Mouse (Mus musculus): ENCODE data around the gene Thap11. TPM values are rescaled to one million over a fixed set of nuclear protein-coding genes. Genes with fewer than 3 reads are reported as not detected.
A peak's percentile ranks its signal among the peaks of the same experiment; 100 is the strongest.

Gene Thap11
- polyA plus RNA-seq, 1 experiment from 2014 or later = 49.6 TPM

GRCm38 (mm10) chr8:105846678-105847077 is 8.3 kb upstream of the Thap11 start:
- H3K4me3 ChIP-seq (ENCODE audit: low read length) = no peak overlapping the region
- H3K4me1 ChIP-seq (ENCODE audit: control insufficient read depth, insufficient read depth, low read length) = peaks cover 6% of the 10 kb centered on the region
- H3K4me2 ChIP-seq (ENCODE audit: low read depth, low read length) = no peak overlapping the region
- H3K27ac ChIP-seq (ENCODE audit: low read length) = no peak overlapping the region
- H3K36me3 ChIP-seq (ENCODE audit: control insufficient read depth, insufficient read depth, low read length) = peaks cover 22% of the 10 kb centered on the region
- 85% methylated on average over 11 of the region's 11 CpGs for WGBS
- H3K27me3 ChIP-seq (replicated peaks; ENCODE audit: control insufficient read depth, insufficient read depth, low read length) = no peaks in the 10 kb centered on the region
- H3K9ac ChIP-seq (ENCODE audit: low read depth, low read length) = no peak overlapping the region
- no peak for ATAC-seq
- H3K9me3 ChIP-seq (ENCODE audit: control insufficient read depth, low read length) = no peaks in the 10 kb centered on the region

DNA sequence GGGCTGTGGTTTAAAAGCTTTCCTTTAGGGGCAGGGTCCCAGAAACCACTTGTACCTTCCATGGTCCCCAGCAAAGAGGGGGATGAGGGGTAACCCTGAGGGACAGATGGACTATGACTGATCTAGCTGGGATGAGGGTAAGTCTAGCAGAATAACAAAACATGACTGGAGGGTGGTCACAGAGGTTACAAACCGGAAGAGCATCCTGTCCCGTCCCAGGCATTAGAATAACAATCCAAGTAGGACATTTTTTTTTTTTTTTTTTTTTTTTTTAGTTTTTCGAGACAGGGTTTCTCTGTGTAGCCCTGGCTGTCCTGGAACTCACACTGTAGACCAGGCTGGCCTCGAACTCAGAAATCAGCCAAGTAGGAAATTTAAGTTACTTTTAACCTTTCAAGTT is 4.9 kb upstream of the Thap11 start:
- WGBS = 84% methylated on average over 4 of the region's 4 CpGs
- Histone ChIP-seq H3K4me3 (ENCODE audit: low read length) (no peak overlapping the region), H3K4me1 (ENCODE audit: control insufficient read depth, insufficient read depth, low read length) (peaks cover 8% of the 10 kb centered on the region), H3K4me2 (ENCODE audit: low read depth, low read length) (no peak overlapping the region), H3K27ac (ENCODE audit: low read length) (no peak overlapping the region), H3K27me3 (replicated peaks; ENCODE audit: control insufficient read depth, insufficient read depth, low read length) (no peaks in the 10 kb centered on the region), H3K36me3 (ENCODE audit: control insufficient read depth, insufficient read depth, low read length) (peaks cover 11% of the 10 kb centered on the region), H3K9me3 (ENCODE audit: control insufficient read depth, low read length) (no peaks in the 10 kb centered on the region), H3K9ac (ENCODE audit: low read depth, low read length) (no peak overlapping the region)
- ATAC-seq = no peak

DNA sequence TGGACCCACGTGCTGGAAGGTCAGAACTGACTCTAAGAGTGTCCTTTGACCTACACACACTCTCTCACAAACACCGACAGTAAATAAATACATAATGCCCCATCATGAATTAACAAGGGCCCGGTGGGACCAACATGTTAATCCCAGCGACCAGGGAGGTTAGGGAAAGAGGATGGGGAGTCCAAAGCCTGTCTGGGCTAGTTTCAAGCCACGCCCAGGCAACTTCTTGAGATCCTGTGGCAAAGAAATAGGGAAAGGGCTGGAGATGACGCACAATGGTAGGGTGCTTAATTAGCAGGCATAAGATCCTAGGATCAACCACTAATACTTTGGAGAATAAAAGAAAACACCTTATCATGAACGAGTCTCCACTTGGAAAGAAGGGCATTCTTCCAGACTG is 4.3 kb upstream of the Thap11 start:
- 74% methylated on average over 7 of the region's 7 CpGs for WGBS
- Histone ChIP-seq H3K4me1 (ENCODE audit: control insufficient read depth, insufficient read depth, low read length) (peaks cover 8% of the 10 kb centered on the region), H3K27me3 (replicated peaks; ENCODE audit: control insufficient read depth, insufficient read depth, low read length) (no peaks in the 10 kb centered on the region), H3K36me3 (ENCODE audit: control insufficient read depth, insufficient read depth, low read length) (peaks cover 11% of the 10 kb centered on the region), H3K9me3 (ENCODE audit: control insufficient read depth, low read length) (no peaks in the 10 kb centered on the region), H3K4me3 (ENCODE audit: low read length) (no peak overlapping the region), H3K27ac (ENCODE audit: low read length) (no peak overlapping the region), H3K9ac (ENCODE audit: low read depth, low read length) (no peak overlapping the region), H3K4me2 (ENCODE audit: low read depth, low read length) (peak overlapping the region; percentile 43; the same call in 1 of the 2 replicates)
- ATAC-seq = no peak

GRCm38 (mm10) chr8:105851651-105852143 is 3.2 kb upstream of the Thap11 start:
- peaks cover 14% of the 10 kb centered on the region for H3K4me1 ChIP-seq (ENCODE audit: control insufficient read depth, insufficient read depth, low read length)
- no peaks in the 10 kb centered on the region for H3K9me3 ChIP-seq (ENCODE audit: control insufficient read depth, low read length)
- H3K27me3 ChIP-seq (replicated peaks; ENCODE audit: control insufficient read depth, insufficient read depth, low read length) = no peaks in the 10 kb centered on the region
- H3K4me3 ChIP-seq (ENCODE audit: low read length) = peak overlapping the region; percentile 79
- peak overlapping the region; percentile 61 for H3K4me2 ChIP-seq (ENCODE audit: low read depth, low read length)
- under 1% methylated on average over 34 of the region's 34 CpGs for WGBS
- peak overlapping the region; percentile 39 for H3K27ac ChIP-seq (ENCODE audit: low read length)
- peak overlapping the region; percentile 84 for H3K9ac ChIP-seq (ENCODE audit: low read depth, low read length)
- H3K36me3 ChIP-seq (ENCODE audit: control insufficient read depth, insufficient read depth, low read length) = peaks cover 8% of the 10 kb centered on the region
- peak; percentile 74 for ATAC-seq

DNA sequence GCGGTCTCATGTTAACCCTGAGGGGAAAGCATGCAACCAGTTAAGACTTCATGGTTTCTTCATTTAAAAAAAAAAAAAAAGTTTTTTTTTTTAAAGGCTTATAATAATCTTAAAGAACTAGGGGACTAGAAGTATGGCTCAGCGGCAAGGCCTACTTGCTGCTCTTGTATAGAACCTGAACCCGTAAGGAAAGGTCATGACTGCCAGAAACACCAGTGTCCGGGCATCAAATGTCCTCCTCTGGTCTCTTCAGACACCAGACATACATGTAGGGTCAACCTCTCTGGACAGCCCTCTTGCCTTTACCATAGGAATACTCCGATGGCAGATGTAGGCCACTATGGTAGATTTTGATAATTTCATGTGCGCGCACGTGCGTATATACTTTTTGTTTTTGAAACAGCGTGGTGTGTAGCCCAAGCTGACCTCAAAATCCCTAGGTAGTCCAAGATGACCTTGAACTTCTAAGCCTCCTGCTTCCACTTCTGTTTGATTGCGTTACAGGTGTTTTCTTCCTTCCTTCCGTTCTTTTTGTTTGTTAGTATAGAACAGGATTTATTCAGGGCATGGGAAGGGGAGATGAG is 2.7 kb upstream of the Thap11 start:
- Histone ChIP-seq H3K27ac (ENCODE audit: low read length) (no peak overlapping the region), H3K4me3 (ENCODE audit: low read length) (peak overlapping the region; percentile 79), H3K9ac (ENCODE audit: low read depth, low read length) (no peak overlapping the region), H3K9me3 (ENCODE audit: control insufficient read depth, low read length) (no peaks in the 10 kb centered on the region), H3K4me2 (ENCODE audit: low read depth, low read length) (no peak overlapping the region), H3K4me1 (ENCODE audit: control insufficient read depth, insufficient read depth, low read length) (peaks cover 18% of the 10 kb centered on the region), H3K27me3 (replicated peaks; ENCODE audit: control insufficient read depth, insufficient read depth, low read length) (no peaks in the 10 kb centered on the region), H3K36me3 (ENCODE audit: control insufficient read depth, insufficient read depth, low read length) (peaks cover 6% of the 10 kb centered on the region)
- 77% methylated on average over 12 of the region's 12 CpGs for WGBS
- no peak for ATAC-seq

DNA sequence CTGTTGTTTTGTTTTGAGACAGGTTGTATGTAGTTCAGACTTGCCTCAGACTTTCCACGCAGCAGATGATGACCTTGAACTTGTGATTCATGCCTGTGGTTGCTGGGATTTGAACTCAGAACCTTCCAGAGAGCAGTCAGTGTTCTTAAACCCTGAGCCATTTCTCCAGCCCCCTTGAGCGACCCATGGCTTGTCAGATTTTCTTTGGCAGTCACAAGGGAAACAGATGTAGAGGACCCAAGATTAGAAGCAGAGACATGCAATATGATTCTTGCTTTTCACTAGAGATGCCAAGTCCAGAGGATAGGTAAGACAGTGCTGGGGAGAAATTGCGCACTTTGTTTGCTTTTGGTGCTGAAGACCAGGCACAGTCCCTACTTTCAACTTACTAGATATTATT is 1.8 kb upstream of the Thap11 start, which contains the start of gene Cenpt:
TSS of gene Cenpt (minus strand) at position 101 of the 400 bp plus-strand sequence.
- H3K4me3 ChIP-seq (ENCODE audit: low read length) = no peak within 1 kb of the TSS
- peaks cover 6% of the 10 kb centered on the region for H3K36me3 ChIP-seq (ENCODE audit: control insufficient read depth, insufficient read depth, low read length)
- peaks cover 27% of the 10 kb centered on the region for H3K4me1 ChIP-seq (ENCODE audit: control insufficient read depth, insufficient read depth, low read length)
- ATAC-seq = no peak
- 89% methylated on average over 3 of the region's 3 CpGs for WGBS
- no peak within 1 kb of the TSS for H3K4me2 ChIP-seq (ENCODE audit: low read depth, low read length)
- no peak within 1 kb of the TSS for H3K27ac ChIP-seq (ENCODE audit: low read length)
- H3K27me3 ChIP-seq (replicated peaks; ENCODE audit: control insufficient read depth, insufficient read depth, low read length) = no peaks in the 10 kb centered on the region
- no peak within 1 kb of the TSS for H3K9ac ChIP-seq (ENCODE audit: low read depth, low read length)
- no peaks in the 10 kb centered on the region for H3K9me3 ChIP-seq (ENCODE audit: control insufficient read depth, low read length)

GRCm38 (mm10) chr8:105854303-105854702 is 629 bp upstream of the Thap11 start:
- Histone ChIP-seq H3K27ac (ENCODE audit: low read length) (no peak overlapping the region), H3K4me1 (ENCODE audit: control insufficient read depth, insufficient read depth, low read length) (peaks cover 29% of the 10 kb centered on the region), H3K4me3 (ENCODE audit: low read length) (peak overlapping the region; percentile 84), H3K27me3 (replicated peaks; ENCODE audit: control insufficient read depth, insufficient read depth, low read length) (no peaks in the 10 kb centered on the region), H3K4me2 (ENCODE audit: low read depth, low read length) (peak overlapping the region; percentile 37; the same call in 1 of the 2 replicates), H3K9me3 (ENCODE audit: control insufficient read depth, low read length) (no peaks in the 10 kb centered on the region), H3K9ac (ENCODE audit: low read depth, low read length) (peak overlapping the region; percentile 87), H3K36me3 (ENCODE audit: control insufficient read depth, insufficient read depth, low read length) (no peaks in the 10 kb centered on the region)
- ATAC-seq = no peak
- 24% methylated on average over 8 of the region's 8 CpGs for WGBS

DNA sequence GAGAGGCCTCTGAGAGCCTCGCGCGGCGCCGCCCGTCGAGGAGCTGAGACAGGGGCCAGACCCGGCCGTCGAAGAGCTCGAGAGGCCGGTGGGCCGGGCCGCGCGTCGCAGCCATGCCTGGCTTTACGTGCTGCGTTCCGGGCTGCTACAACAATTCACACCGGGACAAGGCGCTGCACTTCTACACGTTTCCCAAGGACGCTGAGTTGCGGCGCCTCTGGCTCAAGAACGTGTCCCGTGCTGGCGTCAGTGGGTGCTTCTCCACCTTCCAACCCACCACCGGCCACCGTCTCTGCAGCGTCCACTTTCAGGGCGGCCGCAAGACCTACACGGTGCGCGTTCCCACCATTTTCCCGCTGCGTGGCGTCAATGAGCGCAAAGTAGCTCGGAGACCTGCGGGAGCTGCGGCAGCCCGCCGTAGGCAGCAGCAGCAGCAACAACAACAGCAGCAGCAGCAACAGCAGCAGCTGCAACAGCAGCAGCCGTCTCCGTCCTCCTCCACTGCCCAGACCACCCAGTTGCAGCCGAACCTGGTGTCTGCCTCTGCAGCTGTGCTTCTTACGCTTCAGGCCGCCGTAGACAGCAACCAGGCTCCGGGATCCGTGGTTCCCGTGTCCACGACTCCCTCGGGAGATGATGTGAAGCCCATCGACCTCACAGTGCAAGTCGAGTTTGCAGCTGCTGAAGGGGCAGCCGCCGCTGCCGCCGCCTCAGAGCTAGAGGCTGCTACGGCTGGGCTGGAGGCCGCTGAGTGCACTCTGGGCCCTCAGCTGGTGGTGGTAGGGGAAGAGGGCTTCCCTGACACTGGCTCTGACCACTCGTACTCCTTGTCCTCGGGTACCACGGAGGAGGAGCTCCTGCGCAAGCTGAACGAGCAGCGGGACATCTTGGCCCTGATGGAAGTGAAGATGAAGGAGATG is 576 bp downstream of the Thap11 start:
- H3K4me1 ChIP-seq (ENCODE audit: control insufficient read depth, insufficient read depth, low read length) = peaks cover 32% of the 10 kb centered on the region
- whole genome bisulfite sequencing = under 1% methylated on average over 71 of the region's 71 CpGs
- H3K9ac ChIP-seq (ENCODE audit: low read depth, low read length) = peak overlapping the region; percentile 87
- H3K27me3 ChIP-seq (replicated peaks; ENCODE audit: control insufficient read depth, insufficient read depth, low read length) = no peaks in the 10 kb centered on the region
- peak overlapping the region; percentile 79 for H3K27ac ChIP-seq (ENCODE audit: low read length)
- H3K9me3 ChIP-seq (ENCODE audit: control insufficient read depth, low read length) = no peaks in the 10 kb centered on the region
- H3K36me3 ChIP-seq (ENCODE audit: control insufficient read depth, insufficient read depth, low read length) = no peaks in the 10 kb centered on the region
- peak overlapping the region; percentile 67 for H3K4me2 ChIP-seq (ENCODE audit: low read depth, low read length)
- ATAC-seq = peak; percentile 49
- H3K4me3 ChIP-seq (ENCODE audit: low read length) = peak overlapping the region; percentile 84

DNA sequence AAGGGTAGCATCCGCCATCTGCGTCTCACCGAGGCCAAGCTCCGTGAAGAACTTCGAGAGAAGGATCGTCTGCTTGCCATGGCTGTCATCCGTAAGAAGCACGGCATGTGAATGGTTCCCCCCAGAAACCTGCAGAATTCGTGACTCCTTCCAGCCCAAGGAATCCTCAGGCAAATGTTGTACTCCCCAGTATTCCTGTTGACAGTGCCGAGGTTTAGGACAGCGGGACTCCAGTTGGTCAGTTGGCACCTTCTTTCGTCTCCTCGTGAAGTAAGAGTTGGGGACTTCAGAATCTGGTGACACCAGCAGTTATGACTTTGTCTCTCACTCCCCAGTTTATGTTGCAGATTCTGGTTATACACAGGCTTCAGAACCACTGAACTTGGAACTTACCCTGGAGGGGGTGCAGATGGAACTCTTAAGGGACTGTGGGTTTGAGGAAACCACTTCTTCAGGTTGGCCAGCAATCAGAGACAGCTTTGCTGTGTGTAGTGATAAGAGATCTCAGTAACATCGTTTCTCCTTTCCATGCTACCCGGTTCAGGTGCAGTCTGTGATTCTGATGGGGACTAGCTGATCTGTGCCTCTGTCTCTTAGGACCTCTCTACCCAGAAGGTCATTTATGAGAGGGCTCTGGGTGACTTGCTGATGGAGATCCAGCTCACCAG is 1.4 kb downstream of the Thap11 start:
- Histone ChIP-seq H3K4me1 (ENCODE audit: control insufficient read depth, insufficient read depth, low read length) (peaks cover 28% of the 10 kb centered on the region), H3K4me2 (ENCODE audit: low read depth, low read length) (peak overlapping the region; percentile 67), H3K4me3 (ENCODE audit: low read length) (peak overlapping the region; percentile 84), H3K9me3 (ENCODE audit: control insufficient read depth, low read length) (no peaks in the 10 kb centered on the region), H3K27ac (ENCODE audit: low read length) (peak overlapping the region; percentile 79; the same call in 1 of the 2 replicates), H3K27me3 (replicated peaks; ENCODE audit: control insufficient read depth, insufficient read depth, low read length) (no peaks in the 10 kb centered on the region), H3K9ac (ENCODE audit: low read depth, low read length) (peak overlapping the region; percentile 87), H3K36me3 (ENCODE audit: control insufficient read depth, insufficient read depth, low read length) (no peaks in the 10 kb centered on the region)
- ATAC-seq = no peak
- WGBS = 18% methylated on average over 15 of the region's 15 CpGs
